Mouse (Mus musculus) lung, adult 2 months (tissue): ENCODE results near the gene 1600014C23Rik.

ENCODE experiments used
- CTCF ChIP-seq: fragments of 200-500 bp; IDR thresholded peaks from 2 replicates; pipeline ENCODE4 v1.5.1; 2011; ENCODE audit warnings: mild to moderate bottlenecking, low read length, control low read depth; ENCODE audit not compliant: insufficient read depth
- POLR2A ChIP-seq: fragments of 200-500 bp; IDR thresholded peaks from 2 replicates; pipeline ENCODE4 v1.6.1; 2011; ENCODE audit warnings: low read depth, mild to moderate bottlenecking, control low read depth, low read length, borderline replicate concordance; ENCODE audit errors: extremely low read depth

DNA sequence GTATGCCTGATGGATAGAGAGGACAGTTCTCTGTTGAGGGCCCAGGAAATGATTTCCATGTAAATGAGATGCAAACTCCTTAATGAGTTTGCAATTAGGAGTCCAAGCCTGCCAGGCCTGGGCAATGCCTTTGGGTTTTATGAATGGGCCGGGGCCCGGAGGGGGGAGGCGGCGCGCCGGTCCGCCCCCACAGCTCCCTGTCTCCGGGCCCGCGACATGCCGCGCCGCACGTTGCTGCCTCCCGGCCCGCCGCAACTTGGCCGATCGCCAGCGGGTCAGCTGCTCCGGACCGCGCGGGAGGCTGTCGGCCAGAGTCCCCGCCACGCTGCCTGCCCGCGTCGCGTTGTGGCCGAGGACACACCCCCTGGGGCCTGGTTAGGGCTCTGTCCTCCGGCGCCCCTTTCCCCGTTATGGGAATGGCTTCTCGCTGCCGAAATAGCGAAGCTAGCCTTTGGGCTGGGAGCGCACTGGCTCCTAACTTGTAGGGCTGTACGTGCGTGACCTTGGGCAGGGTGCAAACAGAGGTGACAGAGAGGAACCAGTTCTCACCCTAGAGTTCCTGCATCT lies at the start of gene 1600014C23Rik:
- TF ChIP-seq CTCF (no peak), POLR2A (no peak)
